Mouse (Mus musculus) MEL (cell line): ENCODE results near the gene Shank3. TPM values are rescaled to one million over a fixed set of nuclear protein-coding genes. Genes with fewer than 3 reads are reported as not detected.

ENCODE experiments used
- DNase-seq: peaks from one replicate; pipeline ENCODE4 v3.0.0; 2011; ENCODE audit warnings: low read depth, low spot score
- H3K27ac ChIP-seq: 2 replicates; pipeline ENCODE4 v1.5.1; 2012; ENCODE audit warnings: low read depth, mild to moderate bottlenecking, control low read depth, low read length, moderate library complexity; ENCODE audit not compliant: control insufficient read depth
- H3K27me3 ChIP-seq, 2 experiments: fragments of 150-350 bp in 1 of 2; sonication (generic) in 1 of 2; 2 replicates each; pipeline ENCODE4 v1.6.1; 2012; ENCODE audit warnings: low read length in 2 of 2, mild to moderate bottlenecking in 2 of 2, improper control_type of control experiment in 1 of 2, moderate library complexity in 1 of 2; ENCODE audit not compliant: insufficient read depth in 2 of 2, control insufficient read depth in 1 of 2
- H3K36me3 ChIP-seq, 2 experiments: 2 replicates each; pipeline ENCODE4 v1.6.1; 2012 to 2014; ENCODE audit warnings: low read length in 2 of 2, improper control_type of control experiment in 1 of 2, inconsistent platforms in 1 of 2, mild to moderate bottlenecking in 1 of 2; ENCODE audit not compliant: insufficient read depth in 2 of 2, control insufficient read depth in 1 of 2
- H3K4me1 ChIP-seq, 2 experiments: fragments of 150-350 bp in 1 of 2; sonication (generic) in 1 of 2; 2 replicates each; pipeline ENCODE4 v1.6.1; 2012; ENCODE audit warnings: low read length in 2 of 2, improper control_type of control experiment in 1 of 2, mild to moderate bottlenecking in 1 of 2; ENCODE audit not compliant: insufficient read depth in 2 of 2, control insufficient read depth in 1 of 2
- H3K4me3 ChIP-seq, 2 experiments: fragments of 150-350 bp in 1 of 2; sonication (generic) in 1 of 2; 2 replicates each; pipeline ENCODE4 v1.5.1; 2012; ENCODE audit warnings: low read depth in 2 of 2, low read length in 2 of 2, mild to moderate bottlenecking in 2 of 2, moderate library complexity in 2 of 2, control low read depth in 1 of 2, improper control_type of control experiment in 1 of 2; ENCODE audit not compliant: control insufficient read depth in 1 of 2, insufficient read depth in 1 of 2
- H3K79me2 ChIP-seq: 2 replicates; pipeline ENCODE4 v1.6.1; 2012; ENCODE audit warnings: mild to moderate bottlenecking, low read length, moderate library complexity; ENCODE audit not compliant: control insufficient read depth, poor library complexity, insufficient read depth
- H3K9ac ChIP-seq: 2 replicates; pipeline ENCODE4 v1.6.1; 2012; ENCODE audit warnings: low read depth, mild to moderate bottlenecking, control low read depth, low read length, moderate library complexity; ENCODE audit not compliant: control insufficient read depth, poor library complexity, severe bottlenecking
- H3K9me3 ChIP-seq: fragments of 150-350 bp; sonication (generic); replicated peaks from 2 replicates; pipeline ENCODE4 v1.6.1; 2012; ENCODE audit warnings: mild to moderate bottlenecking, low read length, improper control_type of control experiment, moderate library complexity; ENCODE audit not compliant: insufficient read depth
- BHLHE40 ChIP-seq: IDR thresholded peaks from 2 replicates; pipeline ENCODE4 v1.6.1; 2012; ENCODE audit warnings: low read depth, mild to moderate bottlenecking, inconsistent platforms, low read length, improper control_type of control experiment, borderline replicate concordance
- CHD1 ChIP-seq: IDR thresholded peaks from 2 replicates; pipeline ENCODE4 v1.6.1; 2012; ENCODE audit warnings: low read depth, mild to moderate bottlenecking, inconsistent platforms, low read length, improper control_type of control experiment
- CHD2 ChIP-seq: IDR thresholded peaks from 2 replicates; pipeline ENCODE4 v1.6.1; 2011; ENCODE audit warnings: low read length, improper control_type of control experiment
- ETS1 ChIP-seq: IDR thresholded peaks from 2 replicates; pipeline ENCODE4 v1.6.1; 2012; ENCODE audit warnings: low read depth, mild to moderate bottlenecking, inconsistent platforms, low read length, improper control_type of control experiment, moderate library complexity
- GABPA ChIP-seq: IDR thresholded peaks from 2 replicates; pipeline ENCODE4 v1.6.1; 2012; ENCODE audit warnings: low read depth, mild to moderate bottlenecking, inconsistent platforms, low read length, improper control_type of control experiment, moderate library complexity
- HCFC1 ChIP-seq: IDR thresholded peaks from 2 replicates; pipeline ENCODE4 v1.6.1; 2012; ENCODE audit warnings: low read depth, mild to moderate bottlenecking, inconsistent platforms, low read length, improper control_type of control experiment, moderate library complexity
- MAZ ChIP-seq: IDR thresholded peaks from 2 replicates; pipeline ENCODE4 v1.6.1; 2012; ENCODE audit warnings: low read depth, mild to moderate bottlenecking, inconsistent platforms, low read length, improper control_type of control experiment
- MXI1 ChIP-seq: IDR thresholded peaks from 2 replicates; pipeline ENCODE4 v1.6.1; 2011; ENCODE audit warnings: mild to moderate bottlenecking, low read depth, low read length, improper control_type of control experiment
- MYB ChIP-seq: IDR thresholded peaks from 2 replicates; pipeline ENCODE4 v1.6.1; 2011; ENCODE audit warnings: mild to moderate bottlenecking, low read depth, low read length, improper control_type of control experiment
- MYC ChIP-seq: IDR thresholded peaks from 2 replicates; pipeline ENCODE4 v1.6.1; 2011; ENCODE audit warnings: low read depth, mild to moderate bottlenecking, low read length, improper control_type of control experiment, moderate library complexity
- RAD21 ChIP-seq: IDR thresholded peaks from 2 replicates; pipeline ENCODE4 v1.6.1; 2011; ENCODE audit warnings: mild to moderate bottlenecking, low read depth, low read length, improper control_type of control experiment
- RCOR1 ChIP-seq: IDR thresholded peaks from 2 replicates; pipeline ENCODE4 v1.6.1; 2012; ENCODE audit warnings: low read depth, mild to moderate bottlenecking, inconsistent platforms, low read length, improper control_type of control experiment
- USF2 ChIP-seq, 2 experiments: IDR thresholded peaks; 2 replicates each; pipeline ENCODE4 v1.6.1; 2011 to 2012; ENCODE audit warnings: improper control_type of control experiment in 2 of 2, low read length in 2 of 2, borderline replicate concordance in 1 of 2, inconsistent platforms in 1 of 2, low read depth in 1 of 2, mild to moderate bottlenecking in 1 of 2; ENCODE audit not compliant: insufficient read depth in 1 of 2
- ZC3H11A ChIP-seq: IDR thresholded peaks from 2 replicates; pipeline ENCODE4 v1.6.1; 2012; ENCODE audit warnings: low read depth, mild to moderate bottlenecking, inconsistent platforms, low read length, improper control_type of control experiment
- ZKSCAN1 ChIP-seq: IDR thresholded peaks from 2 replicates; pipeline ENCODE4 v1.6.1; 2012; ENCODE audit warnings: low read depth, mild to moderate bottlenecking, inconsistent platforms, low read length, improper control_type of control experiment, moderate library complexity
- ZNF384 ChIP-seq: IDR thresholded peaks from 2 replicates; pipeline ENCODE4 v1.6.1; 2012; ENCODE audit warnings: low read depth, mild to moderate bottlenecking, inconsistent platforms, low read length, improper control_type of control experiment
- polyA plus RNA-seq, 2 experiments: library from polyadenylated mRNA; stranded (reverse) in 1 of 2; unstranded in 1 of 2; fragments of >175 nt in 1 of 2; fragments of >200 nt in 1 of 2; gene quantifications; 2 replicates each; pipeline versions ENCODE4 v1.2.1 to v1.2.4; 2012; ENCODE audit warnings: low replicate concordance in 2 of 2, low read depth in 1 of 2; ENCODE audit not compliant: insufficient read length in 2 of 2, insufficient read depth in 1 of 2, missing spikeins in 1 of 2
- total RNA-seq: library from RNA; depleted of rRNA; stranded (reverse); fragments of 300-350 nt; gene quantifications from 2 replicates; pipeline ENCODE4 v1.2.3, GENCODE M21; 2012

Gene Shank3
- total and polyA plus RNA-seq, 3 experiments, result 14.2 to 20.3 TPM; not detected in 1

- H3K27me3 ChIP-seq, result no peaks in the 10 kb centered on the region
- H3K36me3 ChIP-seq, result peaks cover 0 to 2% of the 10 kb centered on the region in 2 experiments; a peak in 2 of 4 replicates
- no peak for DNase-seq
- no peaks in the 10 kb centered on the region for H3K9me3 ChIP-seq
- H3K4me3 ChIP-seq, result no peak overlapping the region
- no peak overlapping the region for H3K9ac ChIP-seq
- no peaks in the 10 kb centered on the region for H3K79me2 ChIP-seq
- no peak overlapping the region for H3K27ac ChIP-seq
- no peaks in the 10 kb centered on the region for H3K4me1 ChIP-seq
- TF ChIP-seq ETS1 (no peak), MAZ (no peak), MYC (no peak)
These were observed 23.9 kb downstream of the Shank3 start for GRCm38 (mm10) chr15:89523283-89523832.

GRCm38 (mm10) chr15:89524001-89524571 is 24.7 kb downstream of the Shank3 start:
- no peak overlapping the region for H3K9ac ChIP-seq
- DNase-seq, result no peak
- H3K79me2 ChIP-seq, result no peaks in the 10 kb centered on the region
- no peak for TF ChIP-seq ZKSCAN1
- no peak for TF ChIP-seq CHD2
- no peak for TF ChIP-seq CHD1
- no peak for TF ChIP-seq RCOR1
- no peak for TF ChIP-seq MXI1
- no peak for TF ChIP-seq GABPA
- no peak for TF ChIP-seq ZNF384
- no peak for TF ChIP-seq USF2 (IDR thresholded peaks at IDR 0.05; ENCODE audit: borderline replicate concordance in 1 of 2, insufficient read depth in 1 of 2, low read depth in 1 of 2, low read length in 2 of 2)
- no peak for TF ChIP-seq RAD21
- TF ChIP-seq ZC3H11A, result no peak
- no peak for TF ChIP-seq BHLHE40
- no peak for TF ChIP-seq MYB
- no peak for TF ChIP-seq HCFC1
- H3K27ac ChIP-seq, result no peak overlapping the region
- peaks cover 0 to 2% of the 10 kb centered on the region in 2 experiments; a peak in 2 of 4 replicates for H3K36me3 ChIP-seq
- no peaks in the 10 kb centered on the region for H3K9me3 ChIP-seq
- no peaks in the 10 kb centered on the region for H3K27me3 ChIP-seq
- no peak overlapping the region for H3K4me3 ChIP-seq
- no peaks in the 10 kb centered on the region for H3K4me1 ChIP-seq
